Mouse (Mus musculus) limb, embryonic 14.5 days (tissue): ENCODE data around the gene Nostrin. TPM values are rescaled to one million over a fixed set of nuclear protein-coding genes. Genes with fewer than 3 reads are reported as not detected.

Source experiments
- ATAC-seq: fragments of 200-750 bp; cut with Nextera tagmentation; 2 replicates; pipeline ENCODE4 v1.8.0; 2017; ENCODE audit warnings: low read depth, moderate number of reproducible peaks, moderate TSS enrichment; ENCODE audit not compliant: low FRiP score
- DNase-seq: peaks from one replicate; pipeline ENCODE4 v3.0.0-alpha.2; 2015; ENCODE audit warnings: low spot score
- H3K27ac ChIP-seq: fragments of 300-500 bp; sonication (generic); replicated peaks from 2 replicates; pipeline ENCODE4 v1.5.1; 2014; ENCODE audit warnings: low read depth, mild to moderate bottlenecking, low read length, moderate library complexity, mixed read lengths
- H3K27me3 ChIP-seq: fragments of 300-500 bp; sonication (generic); 2 replicates; pipeline ENCODE4 v1.6.1; 2014; ENCODE audit warnings: low read length, mixed read lengths; ENCODE audit not compliant: control insufficient read depth, insufficient read depth
- H3K36me3 ChIP-seq: fragments of 300-500 bp; sonication (generic); 2 replicates; pipeline ENCODE4 v1.6.1; 2014; ENCODE audit warnings: mild to moderate bottlenecking, low read length, moderate library complexity, mixed read lengths; ENCODE audit not compliant: control insufficient read depth, insufficient read depth
- H3K4me1 ChIP-seq: fragments of 300-500 bp; sonication (generic); 2 replicates; pipeline ENCODE4 v1.6.1; 2014; ENCODE audit warnings: antibody characterized with exemption, low read length, mixed read lengths; ENCODE audit not compliant: control insufficient read depth, insufficient read depth
- H3K4me2 ChIP-seq: fragments of 300-500 bp; sonication (generic); replicated peaks from 2 replicates; pipeline ENCODE4 v1.6.1; 2014; ENCODE audit warnings: low read depth, mild to moderate bottlenecking, low read length, moderate library complexity; ENCODE audit not compliant: severe bottlenecking
- H3K4me3 ChIP-seq: fragments of 300-500 bp; sonication (generic); replicated peaks from 2 replicates; pipeline ENCODE4 v1.5.1; 2014; ENCODE audit warnings: low read length
- H3K9ac ChIP-seq: fragments of 300-500 bp; sonication (generic); 2 replicates; pipeline ENCODE4 v1.6.1; 2014; ENCODE audit warnings: mild to moderate bottlenecking, low read depth, low read length, moderate library complexity; ENCODE audit not compliant: severe bottlenecking
- H3K9me3 ChIP-seq: fragments of 300-500 bp; sonication (generic); 2 replicates; pipeline ENCODE4 v1.6.1; 2016; ENCODE audit warnings: low read length; ENCODE audit not compliant: control insufficient read depth
- POLR2A ChIP-seq: fragments of 200-500 bp; IDR thresholded peaks from 2 replicates; pipeline ENCODE4 v1.8.0; 2012; ENCODE audit warnings: inconsistent platforms, mild to moderate bottlenecking, moderate library complexity, borderline replicate concordance; ENCODE audit not compliant: insufficient read depth, insufficient read length; ENCODE audit errors: extremely low read depth
- WGBS: fragments of 180-500 bp; shearing (Covaris S2); extraction: QIAGEN DNeasy Blood & Tissue Kit; methylation state at CpG from one replicate; pipeline ENCODE4 v1.1.7; 2014; 5-methylcytosine and 5-hydroxymethylcytosine counted together
- polyA plus RNA-seq, 2 experiments: library from polyadenylated mRNA; depleted of rRNA in 1 of 2; stranded (reverse) in 1 of 2; unstranded in 1 of 2; fragments of >200 nt; fragmentation: Nextera tagmentation in 1 of 2; extraction: Ambion mirVana in 1 of 2; gene quantifications; 2 replicates each; pipeline versions ENCODE4 v1.2.1 to v1.2.3; 2012 to 2014

The Nostrin gene
- polyA plus RNA-seq, 2 experiments, result 0.45 to 0.80 TPM

DNA sequence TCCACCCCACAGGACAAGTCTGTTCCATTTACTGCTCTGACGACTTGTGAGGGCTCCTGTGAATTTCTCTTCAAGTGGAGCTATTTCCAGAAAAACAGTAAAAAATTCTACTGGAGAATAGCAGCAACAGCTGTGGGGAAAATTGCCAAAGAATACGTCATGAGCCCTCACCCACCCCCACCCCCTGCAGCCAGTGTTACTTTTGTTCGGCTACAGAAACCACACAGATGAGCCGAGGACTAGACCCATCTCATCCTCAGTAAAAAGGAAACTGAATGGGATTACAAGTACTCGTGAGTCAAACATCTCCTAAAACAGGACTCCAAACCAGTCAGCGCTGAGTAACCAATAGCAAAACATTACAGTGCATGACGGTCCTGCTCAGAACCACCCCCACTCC is 25.9 kb upstream of the Nostrin start:
- H3K27me3 ChIP-seq, result no peaks in the 10 kb centered on the region
- 0 out of 2 replicates have a peak overlapping the region, but pooled peaks have one; percentile 19 for H3K27ac ChIP-seq
- TF ChIP-seq POLR2A, result no peak
- H3K4me2 ChIP-seq, result no peak overlapping the region
- DNase-seq (peak; percentile 87), ATAC-seq (peak; percentile 83)
- no peaks in the 10 kb centered on the region for H3K9me3 ChIP-seq
- no peak overlapping the region for H3K4me3 ChIP-seq
- H3K36me3 ChIP-seq, result peaks cover 8% of the 10 kb centered on the region; the same call in 1 of the 2 replicates
- peaks cover 16% of the 10 kb centered on the region for H3K4me1 ChIP-seq
- no peak overlapping the region for H3K9ac ChIP-seq
- WGBS, result 33% methylated on average over 7 of the region's 7 CpGs

DNA sequence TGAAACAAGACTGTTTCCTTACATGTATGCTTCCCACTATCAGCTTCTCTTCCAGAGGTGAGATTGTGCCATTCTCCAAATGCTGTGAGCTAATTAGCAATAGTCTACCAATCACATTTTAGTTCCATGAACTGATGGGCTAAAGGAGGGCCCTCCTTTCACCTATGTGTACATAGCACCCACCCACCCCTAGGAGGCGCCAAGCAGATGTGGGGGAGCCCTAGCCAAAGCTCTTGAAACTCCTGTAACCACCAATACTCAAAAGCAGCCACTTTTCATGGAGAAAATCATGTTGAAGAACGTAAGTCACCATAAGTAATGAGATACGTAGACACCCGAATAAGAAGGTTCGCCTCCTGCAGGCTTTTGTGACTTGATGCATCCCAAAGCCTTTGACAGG is 23.0 kb upstream of the Nostrin start:
- Histone ChIP-seq H3K27me3 (no peaks in the 10 kb centered on the region), H3K4me2 (no peak overlapping the region), H3K27ac (no peak overlapping the region), H3K9ac (no peak overlapping the region), H3K4me1 (peaks cover 16% of the 10 kb centered on the region), H3K4me3 (no peak overlapping the region), H3K9me3 (no peaks in the 10 kb centered on the region), H3K36me3 (0 out of 2 replicates have a peak, but pooled peaks cover 4% of the 10 kb centered on the region)
- no peak for TF ChIP-seq POLR2A
- 88% methylated on average over 5 of the region's 5 CpGs for WGBS
- DNase-seq (no peak), ATAC-seq (no peak)

DNA sequence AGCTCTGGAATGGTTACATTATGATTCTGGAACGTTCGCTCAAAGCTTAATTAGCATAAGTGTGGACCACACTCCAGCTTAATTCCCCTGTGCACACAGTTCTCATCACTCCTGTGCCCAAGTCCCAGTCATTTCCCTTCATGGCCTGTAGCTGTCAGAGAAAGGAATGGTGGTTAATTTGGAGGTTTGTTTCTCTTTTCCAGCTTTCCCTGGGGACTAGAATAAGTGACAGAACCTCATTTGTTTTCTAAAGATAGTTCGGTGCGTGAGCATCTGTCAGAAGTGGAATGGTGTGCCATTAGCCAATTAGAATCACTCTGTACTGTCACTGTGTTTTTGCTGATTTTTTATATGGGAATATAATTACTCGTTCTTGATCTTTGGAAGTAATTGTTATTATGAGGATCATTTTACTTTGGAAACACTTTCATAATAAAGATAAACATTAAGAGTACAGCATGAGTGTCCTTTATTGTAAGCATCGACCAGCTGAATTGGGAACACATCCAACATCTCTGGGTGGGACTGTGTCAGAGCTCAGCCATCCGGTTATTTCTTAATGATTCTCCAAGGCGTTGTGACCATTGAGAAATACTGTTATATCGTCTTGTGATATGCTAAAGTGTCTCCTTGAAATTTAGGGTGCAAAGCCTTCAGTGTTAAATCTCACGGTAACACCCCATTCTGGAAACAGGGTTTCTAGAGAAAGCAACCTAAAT is 21.6 kb upstream of the Nostrin start:
- H3K27me3 ChIP-seq, result no peaks in the 10 kb centered on the region
- no peak overlapping the region for H3K4me3 ChIP-seq
- no peak for TF ChIP-seq POLR2A
- whole genome bisulfite sequencing, result 82% methylated on average over 10 of the region's 10 CpGs
- ATAC-seq, result no peak
- peaks cover 10% of the 10 kb centered on the region for H3K4me1 ChIP-seq
- H3K9me3 ChIP-seq, result no peaks in the 10 kb centered on the region
- no peak for DNase-seq
- H3K36me3 ChIP-seq, result no peaks in the 10 kb centered on the region
- no peak overlapping the region for H3K4me2 ChIP-seq
- no peak overlapping the region for H3K27ac ChIP-seq
- no peak overlapping the region for H3K9ac ChIP-seq

DNA sequence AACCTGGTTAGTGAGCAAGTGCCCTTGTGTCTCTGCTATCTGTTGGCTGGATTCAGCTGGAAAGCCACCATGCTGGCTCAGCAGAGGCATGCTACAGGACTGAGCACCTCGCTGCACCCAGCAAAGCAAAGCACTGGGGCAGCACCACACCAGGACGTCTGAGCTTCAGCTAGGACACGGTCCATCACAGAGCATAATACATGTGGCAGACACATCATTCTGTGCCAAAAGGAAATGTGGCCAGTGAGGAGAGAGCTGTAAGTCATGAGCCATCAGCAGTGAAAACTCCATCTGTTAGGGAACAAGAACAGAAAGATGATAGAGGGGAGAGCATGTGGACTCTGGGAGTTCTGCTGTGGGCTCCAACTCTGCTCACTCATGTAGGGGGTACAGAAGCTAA is 19.7 kb upstream of the Nostrin start:
- no peak for ATAC-seq
- Histone ChIP-seq H3K27me3 (no peaks in the 10 kb centered on the region), H3K27ac (no peak overlapping the region), H3K4me1 (no peaks in the 10 kb centered on the region), H3K9me3 (no peaks in the 10 kb centered on the region), H3K4me3 (no peak overlapping the region), H3K9ac (no peak overlapping the region), H3K4me2 (no peak overlapping the region), H3K36me3 (no peaks in the 10 kb centered on the region)
- no peak for TF ChIP-seq POLR2A
- no peak for DNase-seq
- WGBS, result 86% methylated on average over 3 of the region's 3 CpGs

DNA sequence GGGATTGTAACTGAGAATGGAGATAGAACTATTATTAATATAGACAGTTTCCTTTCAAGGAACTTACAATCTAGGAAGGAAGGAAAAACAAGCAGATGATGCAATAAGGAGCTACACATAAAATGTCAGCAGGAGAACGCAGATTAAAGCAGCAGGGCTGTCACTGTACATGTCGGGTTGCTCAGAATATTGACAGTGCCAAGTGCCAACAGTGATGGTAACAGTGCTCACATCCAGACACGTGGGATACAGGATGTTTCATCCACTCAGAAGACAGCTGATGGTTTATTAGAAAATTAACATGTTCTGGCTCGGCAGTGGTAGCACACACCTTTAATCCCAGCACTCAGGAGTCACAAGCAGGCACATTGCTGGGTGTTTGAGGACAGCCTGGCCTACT is 18.8 kb upstream of the Nostrin start:
- H3K27ac ChIP-seq, result no peak overlapping the region
- no peaks in the 10 kb centered on the region for H3K27me3 ChIP-seq
- TF ChIP-seq POLR2A, result no peak
- ATAC-seq, result no peak
- H3K4me3 ChIP-seq, result no peak overlapping the region
- no peak overlapping the region for H3K9ac ChIP-seq
- no peaks in the 10 kb centered on the region for H3K4me1 ChIP-seq
- no peak for DNase-seq
- 50% methylated on average over 4 of the region's 4 CpGs for WGBS
- H3K36me3 ChIP-seq, result no peaks in the 10 kb centered on the region
- no peak overlapping the region for H3K4me2 ChIP-seq
- H3K9me3 ChIP-seq, result no peaks in the 10 kb centered on the region
